Mouse (Mus musculus) testis, postnatal 10 days (tissue): ENCODE data around the gene Wwox.

ENCODE experiments used
- DNase-seq: peaks from one replicate; pipeline ENCODE4 v3.0.0; 2021; ENCODE audit warnings: low spot score

Gene Wwox

GRCm38 (mm10) chr8:114670801-114671200 lies 231.3 kb downstream of the Wwox start:
- no peak for DNase-seq

- DNase-seq = peak; percentile 81
These were observed 231.8 kb downstream of the Wwox start for GRCm38 (mm10) chr8:114671237-114671674.

- DNase-seq = no peak
These were observed 234.0 kb downstream of the Wwox start for GRCm38 (mm10) chr8:114673416-114673815.

GRCm38 (mm10) chr8:114675151-114675550 lies 235.7 kb downstream of the Wwox start:
- no peak for DNase-seq

- DNase-seq = no peak
These were observed 237.5 kb downstream of the Wwox start for GRCm38 (mm10) chr8:114676918-114677317.

GRCm38 (mm10) chr8:114677551-114678127 lies 238.2 kb downstream of the Wwox start:
- DNase-seq = no peak

- no peak for DNase-seq
These were observed 240.1 kb downstream of the Wwox start for GRCm38 (mm10) chr8:114679386-114680098.

GRCm38 (mm10) chr8:114681136-114681535 lies 241.7 kb downstream of the Wwox start:
- DNase-seq = no peak

GRCm38 (mm10) chr8:114682166-114682565 lies 242.7 kb downstream of the Wwox start:
- no peak for DNase-seq

- no peak for DNase-seq
These were observed 244.7 kb downstream of the Wwox start for GRCm38 (mm10) chr8:114684046-114684702.

GRCm38 (mm10) chr8:114686462-114686861 lies 247.0 kb downstream of the Wwox start:
- DNase-seq = no peak

GRCm38 (mm10) chr8:114688732-114689131 lies 249.3 kb downstream of the Wwox start:
- no peak for DNase-seq

- no peak for DNase-seq
These were observed 255.2 kb downstream of the Wwox start for GRCm38 (mm10) chr8:114694566-114695198.

- DNase-seq = no peak
These were observed 264.1 kb downstream of the Wwox start for GRCm38 (mm10) chr8:114703517-114703916.

GRCm38 (mm10) chr8:114707538-114708138 lies 268.2 kb downstream of the Wwox start:
- no peak for DNase-seq

GRCm38 (mm10) chr8:114715318-114716070 lies 276.0 kb downstream of the Wwox start:
- peak; percentile 68 for DNase-seq

GRCm38 (mm10) chr8:114716546-114717255 lies 277.2 kb downstream of the Wwox start:
- no peak for DNase-seq

GRCm38 (mm10) chr8:114718821-114719220 lies 279.4 kb downstream of the Wwox start:
- DNase-seq = no peak

GRCm38 (mm10) chr8:114722611-114723010 lies 283.2 kb downstream of the Wwox start:
- DNase-seq = no peak

GRCm38 (mm10) chr8:114731260-114732140 lies 292.0 kb downstream of the Wwox start:
- DNase-seq = no peak
